Mouse (Mus musculus): Measurements from ENCODE around the gene Stkld1. TPM values are rescaled to one million over a fixed set of nuclear protein-coding genes. Genes with fewer than 3 reads are reported as not detected.

The Stkld1 gene
- polyA plus RNA-seq, 1 experiment = 138 TPM

DNA sequence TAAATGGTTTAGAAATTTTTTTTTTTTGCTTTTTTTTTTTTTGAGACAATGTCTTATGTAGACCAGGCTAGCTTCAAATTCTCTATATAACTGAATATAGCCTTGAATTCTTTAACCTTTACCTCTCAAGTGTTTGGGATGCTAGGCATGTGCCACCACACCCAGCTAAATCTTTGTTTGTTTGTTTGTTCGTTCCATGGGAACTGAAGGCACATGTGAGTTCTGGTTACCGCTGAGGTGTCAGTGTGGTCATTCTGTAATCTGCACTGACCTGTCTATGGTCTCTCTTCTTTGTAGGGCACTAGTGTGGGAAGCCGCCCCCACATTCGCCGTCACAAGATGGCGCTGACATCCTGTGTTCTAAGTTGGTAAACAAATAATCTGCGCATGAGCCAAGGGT is 64.1 kb downstream of the Stkld1 start:
- Histone ChIP-seq H3K36me3 (ENCODE audit: control insufficient read depth, insufficient read depth, low read length) (no peaks in the 10 kb centered on the region), H3K27me3 (ENCODE audit: control insufficient read depth, insufficient read depth, low read length) (no peaks in the 10 kb centered on the region), H3K4me3 (ENCODE audit: control insufficient read depth, low read depth, low read length) (no peak overlapping the region), H3K4me1 (ENCODE audit: control insufficient read depth, insufficient read depth, low read length) (no peaks in the 10 kb centered on the region), H3K27ac (ENCODE audit: control insufficient read depth, insufficient read depth, low read depth, low read length) (no peak overlapping the region)
- TF ChIP-seq POLR2A (IDR thresholded peaks at IDR 0.05; ENCODE audit: control insufficient read depth, low read depth, low read length) = no peak
- TF ChIP-seq CTCF (IDR thresholded peaks at IDR 0.05; ENCODE audit: control insufficient read depth, insufficient read depth, insufficient replicate concordance, low read depth, low read length) = no peak

Other genes starting within 250 kb of the Stkld1 start
- gene Abo, start 69.1 kb upstream of the Stkld1 start, polyA plus RNA-seq (2012; rRNA removed) = 2.1 and 2.9 TPM in 2 replicates
- gene Surf6, start 31.2 kb upstream of the Stkld1 start, polyA plus RNA-seq (2012; rRNA removed) = 4.5 and 5.8 TPM in 2 replicates
- 30.3 and 34.4 TPM in 2 replicates for gene Med22, start 23.4 kb upstream of the Stkld1 start, polyA plus RNA-seq (2012; rRNA removed)
- 229 and 302 TPM in 2 replicates for gene Rpl7a, start 23.3 kb upstream of the Stkld1 start, polyA plus RNA-seq (2012; rRNA removed)
- 9.0 and 9.9 TPM in 2 replicates for gene Surf2, start 17.7 kb upstream of the Stkld1 start, polyA plus RNA-seq (2012; rRNA removed)
- gene Surf1, start 17.5 kb upstream of the Stkld1 start, polyA plus RNA-seq (2012; rRNA removed) = 23.2 and 26.3 TPM in 2 replicates
- 172 and 189 TPM in 2 replicates for gene Surf4, start 119 bp upstream of the Stkld1 start, polyA plus RNA-seq (2012; rRNA removed)
- gene Rexo4, start 30.3 kb downstream of the Stkld1 start, polyA plus RNA-seq (2012; rRNA removed) = 11.3 and 11.8 TPM in 2 replicates
- 0.02 and 0.04 TPM in 2 replicates for gene Adamts13, start 39.4 kb downstream of the Stkld1 start, polyA plus RNA-seq (2012; rRNA removed)
- 21.4 and 26.5 TPM in 2 replicates for gene Cacfd1, start 75.9 kb downstream of the Stkld1 start, polyA plus RNA-seq (2012; rRNA removed)
- 0.25 and 0.32 TPM in 2 replicates for gene Slc2a6, start 94.0 kb downstream of the Stkld1 start, polyA plus RNA-seq (2012; rRNA removed)
- gene Mymk, start 138.1 kb downstream of the Stkld1 start, polyA plus RNA-seq (2012; rRNA removed) = not detected in 2 replicates
- gene Adamtsl2, start 145.3 kb downstream of the Stkld1 start, polyA plus RNA-seq (2012; rRNA removed) = 2.5 and 3.1 TPM in 2 replicates
- gene Fam163b, start 208.4 kb downstream of the Stkld1 start, polyA plus RNA-seq (2012; rRNA removed) = 0.54 and 0.66 TPM in 2 replicates
- gene Dbh, start 231.2 kb downstream of the Stkld1 start, polyA plus RNA-seq (2012; rRNA removed) = 0.15 and 0.18 TPM in 2 replicates

Measured in testis, adult 2 months (tissue).